Mouse (Mus musculus): ENCODE measurements around the gene Tomt. TPM values are rescaled to one million over a fixed set of nuclear protein-coding genes. Genes with fewer than 3 reads are reported as not detected.
"Not testable (repeated sequence)": the region's sequence is repeated elsewhere in the genome, so short reads cannot be mapped to it uniquely, and the experiment has no call there.

The Tomt gene
- 0.21 and 1.2 TPM in 2 replicates for polyA plus RNA-seq (2015; fragmentation: Nextera tagmentation; extraction: Ambion mirVana)

- Histone ChIP-seq H3K27ac (ENCODE audit: low read length) (peak within 1 kb of the TSS; percentile 96), H3K4me3 (replicated peaks; ENCODE audit: low read length) (peak within 1 kb of the TSS; percentile 82), H3K4me1 (ENCODE audit: control insufficient read depth, insufficient read depth, low read length) (peaks cover 20% of the 10 kb centered on the region), H3K9ac (ENCODE audit: low read length) (peak within 1 kb of the TSS; percentile 97), H3K36me3 (ENCODE audit: control insufficient read depth, insufficient read depth, low read length) (peaks cover 2% of the 10 kb centered on the region; the same call in 1 of the 2 replicates), H3K27me3 (ENCODE audit: control insufficient read depth, insufficient read depth, low read length) (no peaks in the 10 kb centered on the region), H3K9me3 (replicated peaks; ENCODE audit: control insufficient read depth, low read length) (no peaks in the 10 kb centered on the region), H3K4me2 (ENCODE audit: low read depth, low read length) (peak within 1 kb of the TSS; percentile 81)
- ATAC-seq (ENCODE audit: insufficient read depth, low FRiP score), result no peak
- WGBS, result 7% methylated on average over 11 of the region's 11 CpGs
Measured at GRCm38 (mm10) chr7:101906287-101906681, at the start of gene Tomt. Gene Tomt, minus strand, starts transcription at chr7:101906359.

DNA sequence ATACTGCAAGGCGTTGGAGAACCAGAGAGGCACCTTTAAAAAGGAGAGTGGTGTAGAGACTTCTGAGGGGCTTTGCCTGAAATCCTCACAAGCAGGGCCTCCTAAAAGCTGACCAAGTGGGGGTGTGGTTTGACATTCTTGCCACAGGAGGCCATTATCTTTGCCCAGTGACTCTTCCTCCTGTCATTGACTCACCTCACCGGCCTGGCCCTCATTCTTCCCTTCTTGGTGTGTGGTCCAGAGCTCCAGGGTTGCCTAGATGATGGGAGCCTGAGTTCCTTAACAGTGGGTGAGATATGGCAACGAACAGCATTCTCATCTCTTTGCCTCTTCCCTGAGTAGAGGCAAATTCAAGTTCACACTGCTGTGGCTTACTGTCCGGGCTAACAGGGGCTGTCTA, 49.7 kb upstream of the Tomt start:
- no peak overlapping the region for H3K4me2 ChIP-seq (ENCODE audit: low read depth, low read length)
- ATAC-seq (ENCODE audit: insufficient read depth, low FRiP score), result no peak
- no peaks in the 10 kb centered on the region for H3K27me3 ChIP-seq (ENCODE audit: control insufficient read depth, insufficient read depth, low read length)
- no peak overlapping the region for H3K9ac ChIP-seq (ENCODE audit: low read length)
- peaks cover 7% of the 10 kb centered on the region for H3K4me1 ChIP-seq (ENCODE audit: control insufficient read depth, insufficient read depth, low read length)
- 63% methylated on average over 4 of the region's 4 CpGs for WGBS
- no peaks in the 10 kb centered on the region for H3K36me3 ChIP-seq (ENCODE audit: control insufficient read depth, insufficient read depth, low read length)
- H3K4me3 ChIP-seq (replicated peaks; ENCODE audit: low read length), result no peak overlapping the region
- H3K27ac ChIP-seq (ENCODE audit: low read length), result no peak overlapping the region
- H3K9me3 ChIP-seq (replicated peaks; ENCODE audit: control insufficient read depth, low read length), result no peaks in the 10 kb centered on the region

- H3K4me3 ChIP-seq (replicated peaks; ENCODE audit: low read length), result no peak overlapping the region
- ATAC-seq (ENCODE audit: insufficient read depth, low FRiP score), result no peak
- 73% methylated on average over 2 of the region's 2 CpGs for WGBS
- no peak overlapping the region for H3K4me2 ChIP-seq (ENCODE audit: low read depth, low read length)
- no peaks in the 10 kb centered on the region for H3K36me3 ChIP-seq (ENCODE audit: control insufficient read depth, insufficient read depth, low read length)
- H3K9ac ChIP-seq (ENCODE audit: low read length), result no peak overlapping the region
- H3K9me3 ChIP-seq (replicated peaks; ENCODE audit: control insufficient read depth, low read length), result no peaks in the 10 kb centered on the region
- H3K4me1 ChIP-seq (ENCODE audit: control insufficient read depth, insufficient read depth, low read length), result peaks cover 7% of the 10 kb centered on the region
- no peaks in the 10 kb centered on the region for H3K27me3 ChIP-seq (ENCODE audit: control insufficient read depth, insufficient read depth, low read length)
- no peak overlapping the region for H3K27ac ChIP-seq (ENCODE audit: low read length)
Measured at GRCm38 (mm10) chr7:101955276-101955675, 49.1 kb upstream of the Tomt start.

DNA sequence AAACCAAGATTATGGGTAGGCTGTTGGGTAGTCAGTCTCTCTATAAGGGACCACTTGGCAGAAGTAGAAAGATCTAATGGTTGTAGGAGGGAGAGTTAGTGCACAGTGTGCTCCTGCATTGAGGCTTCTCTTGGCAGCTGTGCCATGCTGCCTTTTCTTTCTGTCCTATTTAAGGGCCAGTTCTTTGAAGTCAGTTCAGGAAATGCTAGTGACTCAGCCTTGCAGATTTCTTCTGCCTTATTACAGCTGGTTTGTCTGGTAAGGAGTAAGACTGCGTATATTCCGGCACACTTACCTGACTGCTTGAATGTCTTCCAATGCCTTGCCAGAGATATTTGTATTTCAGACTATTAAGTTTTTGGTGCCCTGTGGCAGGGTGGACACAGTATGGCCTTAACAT, 48.0 kb upstream of the Tomt start:
- Histone ChIP-seq H3K4me2 (ENCODE audit: low read depth, low read length) (no peak overlapping the region), H3K4me1 (ENCODE audit: control insufficient read depth, insufficient read depth, low read length) (peaks cover 4% of the 10 kb centered on the region), H3K27me3 (ENCODE audit: control insufficient read depth, insufficient read depth, low read length) (no peaks in the 10 kb centered on the region), H3K27ac (ENCODE audit: low read length) (no peak overlapping the region), H3K36me3 (ENCODE audit: control insufficient read depth, insufficient read depth, low read length) (no peaks in the 10 kb centered on the region), H3K9ac (ENCODE audit: low read length) (no peak overlapping the region), H3K9me3 (replicated peaks; ENCODE audit: control insufficient read depth, low read length) (no peaks in the 10 kb centered on the region), H3K4me3 (replicated peaks; ENCODE audit: low read length) (no peak overlapping the region)
- WGBS, result 93% methylated on average over 2 of the region's 2 CpGs
- no peak for ATAC-seq (ENCODE audit: insufficient read depth, low FRiP score)

DNA sequence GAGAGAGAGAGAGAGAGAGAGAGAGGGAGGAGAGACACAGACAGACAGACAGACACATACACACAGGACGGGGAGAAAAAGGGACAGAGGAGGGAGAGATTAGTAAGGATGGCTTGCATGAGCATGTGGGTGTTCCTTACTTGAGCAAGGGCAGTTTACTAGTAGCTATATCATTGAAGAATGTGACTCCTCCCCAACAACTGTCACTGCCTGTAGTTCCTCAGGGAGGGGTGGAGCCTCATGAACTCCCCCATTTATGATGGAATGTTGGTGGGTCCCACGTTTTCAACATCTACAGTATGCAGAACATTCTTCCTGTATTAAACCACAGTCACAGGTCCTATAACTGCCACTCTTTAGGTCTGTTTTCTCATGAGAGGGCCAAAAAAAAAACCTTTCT, 45.9 kb upstream of the Tomt start:
- H3K9me3 ChIP-seq (replicated peaks; ENCODE audit: control insufficient read depth, low read length), result no peaks in the 10 kb centered on the region
- no peak overlapping the region for H3K4me2 ChIP-seq (ENCODE audit: low read depth, low read length)
- no peak overlapping the region for H3K4me3 ChIP-seq (replicated peaks; ENCODE audit: low read length)
- 0 out of 2 replicates have a peak, but pooled peaks have one; percentile 21 for ATAC-seq (ENCODE audit: insufficient read depth, low FRiP score)
- H3K9ac ChIP-seq (ENCODE audit: low read length), result no peak overlapping the region
- H3K36me3 ChIP-seq (ENCODE audit: control insufficient read depth, insufficient read depth, low read length), result no peaks in the 10 kb centered on the region
- 28% methylated on average over 2 of the region's 2 CpGs for WGBS
- no peaks in the 10 kb centered on the region for H3K27me3 ChIP-seq (ENCODE audit: control insufficient read depth, insufficient read depth, low read length)
- peaks cover 4% of the 10 kb centered on the region for H3K4me1 ChIP-seq (ENCODE audit: control insufficient read depth, insufficient read depth, low read length)
- peak overlapping the region; percentile 53; the same call in 1 of the 2 replicates for H3K27ac ChIP-seq (ENCODE audit: low read length)

GRCm38 (mm10) chr7:101951648-101952047, 45.5 kb upstream of the Tomt start:
- H3K27ac ChIP-seq (ENCODE audit: low read length), result peak overlapping the region; percentile 53
- H3K4me1 ChIP-seq (ENCODE audit: control insufficient read depth, insufficient read depth, low read length), result peaks cover 4% of the 10 kb centered on the region
- H3K4me2 ChIP-seq (ENCODE audit: low read depth, low read length), result no peak overlapping the region
- no peak overlapping the region for H3K9ac ChIP-seq (ENCODE audit: low read length)
- 50% methylated on average over 1 of the region's 1 CpGs for WGBS
- H3K27me3 ChIP-seq (ENCODE audit: control insufficient read depth, insufficient read depth, low read length), result no peaks in the 10 kb centered on the region
- peak; percentile 72 for ATAC-seq (ENCODE audit: insufficient read depth, low FRiP score)
- no peak overlapping the region for H3K4me3 ChIP-seq (replicated peaks; ENCODE audit: low read length)
- H3K9me3 ChIP-seq (replicated peaks; ENCODE audit: control insufficient read depth, low read length), result no peaks in the 10 kb centered on the region
- H3K36me3 ChIP-seq (ENCODE audit: control insufficient read depth, insufficient read depth, low read length), result no peaks in the 10 kb centered on the region

DNA sequence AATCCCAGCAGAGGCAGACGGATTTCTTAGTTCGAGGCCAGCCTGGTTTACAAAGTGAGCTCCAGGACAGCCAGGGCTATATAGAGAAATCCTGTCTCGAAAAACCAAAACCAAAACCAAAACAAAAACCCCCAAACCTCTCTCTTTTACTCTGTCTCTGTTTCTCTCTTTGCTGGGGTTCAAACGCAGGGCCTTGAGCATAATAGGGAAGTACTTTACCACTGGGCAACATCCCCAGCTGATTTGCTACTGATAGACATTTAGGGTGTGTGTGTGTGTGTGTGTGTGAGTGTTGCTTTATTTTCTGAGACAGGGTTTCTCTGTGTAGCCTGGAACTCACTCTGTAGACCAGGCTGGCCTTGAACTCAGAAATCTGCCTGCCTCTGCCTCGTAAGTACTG, 42.8 kb upstream of the Tomt start:
- H3K4me3 ChIP-seq (replicated peaks; ENCODE audit: low read length); ATAC-seq (ENCODE audit: insufficient read depth, low FRiP score); H3K9ac ChIP-seq (ENCODE audit: low read length); H3K4me2 ChIP-seq (ENCODE audit: low read depth, low read length); H3K36me3 ChIP-seq (ENCODE audit: control insufficient read depth, insufficient read depth, low read length); H3K4me1 ChIP-seq (ENCODE audit: control insufficient read depth, insufficient read depth, low read length); H3K27me3 ChIP-seq (ENCODE audit: control insufficient read depth, insufficient read depth, low read length); H3K9me3 ChIP-seq (replicated peaks; ENCODE audit: control insufficient read depth, low read length); H3K27ac ChIP-seq (ENCODE audit: low read length): not testable (repeated sequence)
- 85% methylated on average over 5 of the region's 5 CpGs for WGBS

GRCm38 (mm10) chr7:101939758-101940157, 33.6 kb upstream of the Tomt start:
- no peak for ATAC-seq (ENCODE audit: insufficient read depth, low FRiP score)
- no peak overlapping the region for H3K4me2 ChIP-seq (ENCODE audit: low read depth, low read length)
- H3K9ac ChIP-seq (ENCODE audit: low read length), result no peak overlapping the region
- H3K4me3 ChIP-seq (replicated peaks; ENCODE audit: low read length), result no peak overlapping the region
- 93% methylated on average over 4 of the region's 4 CpGs for WGBS
- no peaks in the 10 kb centered on the region for H3K9me3 ChIP-seq (replicated peaks; ENCODE audit: control insufficient read depth, low read length)
- no peak overlapping the region for H3K27ac ChIP-seq (ENCODE audit: low read length)
- no peaks in the 10 kb centered on the region; the same call in 1 of the 2 replicates for H3K36me3 ChIP-seq (ENCODE audit: control insufficient read depth, insufficient read depth, low read length)
- H3K4me1 ChIP-seq (ENCODE audit: control insufficient read depth, insufficient read depth, low read length), result 0 out of 2 replicates have a peak, but pooled peaks cover 8% of the 10 kb centered on the region
- no peaks in the 10 kb centered on the region for H3K27me3 ChIP-seq (ENCODE audit: control insufficient read depth, insufficient read depth, low read length)

DNA sequence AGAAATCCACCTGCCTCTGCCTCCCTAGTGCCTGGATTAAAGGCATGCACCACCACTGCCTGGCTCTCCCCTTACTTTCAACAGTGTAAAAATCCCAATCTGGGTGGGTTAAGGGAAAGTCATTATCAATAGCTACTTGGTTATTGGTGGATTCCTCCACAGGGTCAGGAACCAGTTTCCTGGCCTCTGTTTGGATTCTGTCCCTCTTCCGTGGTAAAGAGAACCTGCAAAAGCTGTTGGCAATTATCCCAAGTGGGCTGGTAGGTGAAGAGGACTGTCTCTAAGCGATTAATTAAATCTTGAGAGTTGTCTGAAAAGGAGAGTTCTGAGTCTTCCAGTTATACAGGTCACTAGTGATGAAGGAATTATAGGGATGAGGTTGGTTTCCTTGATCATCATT, 32.2 kb upstream of the Tomt start:
- H3K4me3 ChIP-seq (replicated peaks; ENCODE audit: low read length), result no peak overlapping the region
- 0 out of 2 replicates have a peak, but pooled peaks cover 8% of the 10 kb centered on the region for H3K4me1 ChIP-seq (ENCODE audit: control insufficient read depth, insufficient read depth, low read length)
- H3K27ac ChIP-seq (ENCODE audit: low read length), result no peak overlapping the region
- no peak overlapping the region for H3K9ac ChIP-seq (ENCODE audit: low read length)
- no peaks in the 10 kb centered on the region for H3K27me3 ChIP-seq (ENCODE audit: control insufficient read depth, insufficient read depth, low read length)
- no peaks in the 10 kb centered on the region for H3K9me3 ChIP-seq (replicated peaks; ENCODE audit: control insufficient read depth, low read length)
- no peaks in the 10 kb centered on the region; the same call in 1 of the 2 replicates for H3K36me3 ChIP-seq (ENCODE audit: control insufficient read depth, insufficient read depth, low read length)
- no peak for ATAC-seq (ENCODE audit: insufficient read depth, low FRiP score)
- no peak overlapping the region for H3K4me2 ChIP-seq (ENCODE audit: low read depth, low read length)
- 75% methylated on average over 2 of the region's 2 CpGs for WGBS
